Mouse (Mus musculus) granulocyte monocyte progenitor cell, adult 5-6 weeks (primary cell): ENCODE data around the gene Nodal. TPM values are rescaled to one million over a fixed set of nuclear protein-coding genes. Genes with fewer than 3 reads are reported as not detected.

ENCODE experiments used
- ATAC-seq: replicated peaks from 2 replicates; pipeline ENCODE4 v1.8.0; 2016; ENCODE audit warnings: mild to moderate bottlenecking, moderate TSS enrichment, inconsistent platforms; ENCODE audit not compliant: poor library complexity, severe bottlenecking
- total RNA-seq, 2 experiments: library from RNA; stranded (forward) in 1 of 2; stranded (reverse) in 1 of 2; fragments of 200-712, 200-1000 nt in 1 of 2; fragments of >200 nt in 1 of 2; fragmentation: Nextera tagmentation in 1 of 2; gene quantifications; 2 replicates each; pipeline ENCODE4 v1.2.3; 2014 to 2017

Gene Nodal
- total RNA-seq, 2 experiments from 2014 or later: not detected

- ATAC-seq: peak; percentile 87
These were observed 23.2 kb upstream of the Nodal start for GRCm38 (mm10) chr10:61394476-61395136.

- ATAC-seq: no peak
These were observed 19.6 kb upstream of the Nodal start for GRCm38 (mm10) chr10:61398125-61398524.

GRCm38 (mm10) chr10:61399156-61399734 is 18.5 kb upstream of the Nodal start:
- peak; percentile 84 for ATAC-seq

- ATAC-seq: no peak
These were observed 17.4 kb upstream of the Nodal start for GRCm38 (mm10) chr10:61400407-61400806.

- no peak for ATAC-seq
These were observed 15.3 kb upstream of the Nodal start for GRCm38 (mm10) chr10:61402480-61402879.

GRCm38 (mm10) chr10:61402911-61403310 is 14.9 kb upstream of the Nodal start:
- ATAC-seq: no peak

- no peak for ATAC-seq
These were observed 11.8 kb upstream of the Nodal start for GRCm38 (mm10) chr10:61405958-61406357.

GRCm38 (mm10) chr10:61409776-61410175 is 8.0 kb upstream of the Nodal start:
- ATAC-seq: no peak

- no peak for ATAC-seq
These were observed 7.6 kb upstream of the Nodal start for GRCm38 (mm10) chr10:61410193-61410592.

GRCm38 (mm10) chr10:61412910-61413625 is 4.7 kb upstream of the Nodal start:
- peak; percentile 53 for ATAC-seq

- ATAC-seq: no peak
These were observed 2.5 kb upstream of the Nodal start for GRCm38 (mm10) chr10:61415240-61415639.

- no peak for ATAC-seq
These were observed 1.9 kb upstream of the Nodal start for GRCm38 (mm10) chr10:61415890-61416289.

GRCm38 (mm10) chr10:61416561-61416960 is 1.2 kb upstream of the Nodal start:
- ATAC-seq: no peak

GRCm38 (mm10) chr10:61417046-61417445 is 726 bp upstream of the Nodal start:
- ATAC-seq: no peak

GRCm38 (mm10) chr10:61418131-61418900 is 544 bp downstream of the Nodal start:
- 0 out of 2 replicates have a peak, but pooled peaks have one; percentile 10 for ATAC-seq

GRCm38 (mm10) chr10:61419146-61419545 is 1.4 kb downstream of the Nodal start:
- ATAC-seq: no peak

GRCm38 (mm10) chr10:61420011-61420410 is 2.2 kb downstream of the Nodal start:
- no peak for ATAC-seq

GRCm38 (mm10) chr10:61422861-61423260 is 5.1 kb downstream of the Nodal start:
- peak; percentile 65 for ATAC-seq

GRCm38 (mm10) chr10:61423289-61423688 is 5.5 kb downstream of the Nodal start:
- ATAC-seq: no peak

GRCm38 (mm10) chr10:61424500-61424899 is 6.7 kb downstream of the Nodal start:
- no peak for ATAC-seq

GRCm38 (mm10) chr10:61425047-61425446 is 7.3 kb downstream of the Nodal start:
- no peak for ATAC-seq
